Mouse (Mus musculus) spleen, adult 2 months (tissue): ENCODE measurements around the gene H2-T24. TPM values are rescaled to one million over a fixed set of nuclear protein-coding genes. Genes with fewer than 3 reads are reported as not detected.

Experiments used
- DNase-seq, 2 experiments: peaks; one replicate each; pipeline versions ENCODE4 v3.0.0 to v3.0.0-alpha.2; 2012 to 2021; ENCODE audit warnings: low spot score in 2 of 2, low read depth in 1 of 2
- H3K27ac ChIP-seq: fragments of 200-500 bp; 2 replicates; pipeline ENCODE4 v1.5.1; 2012; ENCODE audit warnings: low read length, inconsistent platforms; ENCODE audit not compliant: insufficient read depth
- H3K27me3 ChIP-seq: fragments of 200-500 bp; 2 replicates; pipeline ENCODE4 v1.6.1; 2012; ENCODE audit warnings: mild to moderate bottlenecking, moderate library complexity, low read length, inconsistent platforms; ENCODE audit not compliant: control insufficient read depth, insufficient read depth
- H3K36me3 ChIP-seq: fragments of 200-500 bp; 2 replicates; pipeline ENCODE4 v1.6.1; 2012; ENCODE audit warnings: mild to moderate bottlenecking, low read length, inconsistent platforms; ENCODE audit not compliant: control insufficient read depth, insufficient read depth
- H3K4me1 ChIP-seq: fragments of 200-500 bp; 2 replicates; pipeline ENCODE4 v1.6.1; 2011; ENCODE audit warnings: inconsistent platforms; ENCODE audit not compliant: control insufficient read depth, insufficient read depth, insufficient read length
- H3K4me3 ChIP-seq: fragments of 200-500 bp; 2 replicates; pipeline ENCODE4 v1.5.1; 2011; ENCODE audit warnings: mild to moderate bottlenecking, inconsistent platforms; ENCODE audit not compliant: insufficient read depth, insufficient read length; ENCODE audit errors: extremely low read depth
- CTCF ChIP-seq: fragments of 200-500 bp; IDR thresholded peaks from 2 replicates; pipeline ENCODE4 v1.5.1; 2011; ENCODE audit warnings: mild to moderate bottlenecking, inconsistent platforms; ENCODE audit not compliant: insufficient read depth, insufficient read length, insufficient replicate concordance; ENCODE audit errors: extremely low read depth
- POLR2A ChIP-seq: fragments of 200-500 bp; IDR thresholded peaks from 2 replicates; pipeline ENCODE4 v1.6.1; 2011; ENCODE audit warnings: low read depth, low read length, inconsistent platforms
- WGBS: fragments of 180-500 bp; shearing (Covaris S2); methylation state at CpG from one replicate; pipeline ENCODE4 v1.1.7; 2018; 5-methylcytosine and 5-hydroxymethylcytosine counted together
- polyA plus RNA-seq: library from polyadenylated mRNA; depleted of rRNA; stranded (reverse); fragments of >200 nt; gene quantifications from 2 replicates; pipeline ENCODE4 v1.2.3, GENCODE M21; 2012

H2-T24 gene
- polyA plus RNA-seq, 1 experiment, result 19.1 TPM

DNA sequence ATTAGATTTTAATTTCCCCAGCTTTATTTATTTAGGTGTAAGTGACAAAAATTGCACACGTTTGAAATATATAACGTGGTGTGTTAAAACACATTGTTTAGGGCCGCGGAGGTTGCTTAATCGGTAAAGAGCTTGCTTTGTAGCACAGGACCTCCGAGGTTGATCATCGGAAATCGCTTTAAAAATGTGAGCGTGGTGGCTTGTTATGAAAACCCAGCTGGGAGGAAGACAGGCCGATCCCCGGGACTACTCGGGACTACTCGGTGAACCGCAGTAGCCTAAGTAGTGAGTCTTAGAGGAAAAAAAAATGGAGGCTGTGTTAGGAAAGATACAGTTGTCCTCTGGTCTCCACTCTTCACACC, 25.5 kb downstream of the H2-T24 start:
- Histone ChIP-seq H3K4me1 (peaks cover 7% of the 10 kb centered on the region; the same call in 1 of the 2 replicates), H3K27ac (peak overlapping the region; percentile 36; the same call in 1 of the 2 replicates), H3K4me3 (peak overlapping the region; percentile 65), H3K27me3 (no peaks in the 10 kb centered on the region), H3K36me3 (no peaks in the 10 kb centered on the region)
- TF ChIP-seq CTCF (no peak), POLR2A (no peak)
- no peak for DNase-seq
- WGBS, result 1% methylated on average over 14 of the region's 14 CpGs

DNA sequence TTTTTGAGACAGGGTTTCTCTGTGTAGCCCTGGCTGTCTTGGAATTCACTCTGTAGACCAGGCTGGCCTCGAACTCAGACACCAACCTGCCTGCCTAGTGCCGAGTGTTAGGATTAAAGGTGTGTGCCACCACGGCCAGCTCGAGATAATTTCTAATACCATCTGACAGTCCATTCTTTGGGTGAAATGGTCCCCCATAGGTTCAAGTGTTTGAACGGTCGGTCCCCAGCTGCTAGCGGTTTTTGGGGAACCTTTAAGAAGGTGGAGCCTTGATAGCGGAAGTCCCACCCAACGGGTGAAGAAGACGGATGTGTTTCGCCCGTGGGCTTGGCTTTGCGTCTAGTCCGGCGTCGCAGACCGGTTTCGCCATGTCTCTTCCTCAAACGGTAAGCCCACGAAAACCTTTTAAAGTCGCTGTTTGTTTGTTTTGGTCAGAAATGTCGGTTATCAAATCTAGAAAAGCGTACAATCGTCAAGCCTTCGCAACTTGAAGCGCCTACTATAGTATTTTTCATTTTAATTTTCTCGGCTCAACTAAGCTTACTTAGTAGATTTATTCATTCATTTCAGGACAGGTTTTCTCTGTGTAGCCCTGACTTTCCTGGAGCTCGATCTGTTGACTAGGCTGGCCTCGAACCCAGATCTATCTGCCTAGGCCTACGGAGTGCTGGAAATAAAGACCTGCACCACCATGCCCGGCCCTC, 26.0 kb downstream of the H2-T24 start:
- DNase-seq, result peak; percentile 76 to 82
- H3K27ac ChIP-seq, result peak overlapping the region; percentile 46
- TF ChIP-seq POLR2A, result peak; percentile 75; the same call in 1 of the 2 replicates
- no peak for TF ChIP-seq CTCF
- peak overlapping the region; percentile 65 for H3K4me3 ChIP-seq
- no peaks in the 10 kb centered on the region for H3K36me3 ChIP-seq
- H3K27me3 ChIP-seq, result no peaks in the 10 kb centered on the region
- peaks cover 6% of the 10 kb centered on the region; the same call in 1 of the 2 replicates for H3K4me1 ChIP-seq
- 2% methylated on average over 31 of the region's 31 CpGs for WGBS

GRCm38 (mm10) chr17:35993675-35994074, 26.7 kb downstream of the H2-T24 start:
- Histone ChIP-seq H3K27me3 (no peaks in the 10 kb centered on the region), H3K27ac (no peak overlapping the region), H3K4me3 (no peak overlapping the region), H3K36me3 (peaks cover 2% of the 10 kb centered on the region; the same call in 1 of the 2 replicates), H3K4me1 (peaks cover 6% of the 10 kb centered on the region; the same call in 1 of the 2 replicates)
- 1% methylated on average over 17 of the region's 17 CpGs for WGBS
- TF ChIP-seq POLR2A (no peak), CTCF (peak; percentile 100)
- peak; percentile 73 to 74 for DNase-seq

GRCm38 (mm10) chr17:35991781-35992180, 28.6 kb downstream of the H2-T24 start:
- Histone ChIP-seq H3K27ac (no peak overlapping the region), H3K36me3 (peaks cover 14% of the 10 kb centered on the region), H3K27me3 (no peaks in the 10 kb centered on the region), H3K4me3 (no peak overlapping the region), H3K4me1 (peaks cover 3% of the 10 kb centered on the region; the same call in 1 of the 2 replicates)
- no peak for DNase-seq
- TF ChIP-seq POLR2A (no peak), CTCF (no peak)
- 57% methylated on average over 10 of the region's 10 CpGs for WGBS

- peaks cover 5% of the 10 kb centered on the region for H3K36me3 ChIP-seq
- no peak overlapping the region for H3K27ac ChIP-seq
- TF ChIP-seq CTCF, result no peak
- TF ChIP-seq POLR2A, result no peak
- H3K4me1 ChIP-seq, result peaks cover 8% of the 10 kb centered on the region; the same call in 1 of the 2 replicates
- H3K27me3 ChIP-seq, result no peaks in the 10 kb centered on the region
- 96% methylated on average over 9 of the region's 9 CpGs for WGBS
- no peak for DNase-seq
- H3K4me3 ChIP-seq, result no peak overlapping the region
These were observed 38.6 kb downstream of the H2-T24 start for GRCm38 (mm10) chr17:35981776-35982175.

GRCm38 (mm10) chr17:35980363-35980754, 40.0 kb downstream of the H2-T24 start:
- WGBS, result 1% methylated on average over 29 of the region's 29 CpGs
- Histone ChIP-seq H3K4me1 (peaks cover 8% of the 10 kb centered on the region; the same call in 1 of the 2 replicates), H3K27me3 (no peaks in the 10 kb centered on the region), H3K27ac (peak overlapping the region; percentile 88), H3K4me3 (peak overlapping the region; percentile 96), H3K36me3 (peaks cover 8% of the 10 kb centered on the region)
- TF ChIP-seq POLR2A, result no peak
- DNase-seq, result no peak
